Mouse (Mus musculus): ENCODE results near the gene Plbd2.
A peak's percentile ranks its signal among the peaks of the same experiment; 100 is the strongest.

GRCm38 (mm10) chr5:120505368-120505767 is 1.9 kb upstream of the Plbd2 start:
- TF ChIP-seq CTCF (IDR thresholded peaks at IDR 0.05; ENCODE audit: low read depth): peak; percentile 99
- no peak for TF ChIP-seq EP300 (IDR thresholded peaks at IDR 0.05; ENCODE audit: low read depth)

Measured in liver, embryonic 14.5 days (tissue).